Mouse (Mus musculus): ENCODE data around the gene Pdgfd.

GRCm38 (mm10) chr9:6269796-6270280, 101.5 kb downstream of the Pdgfd start, which contains the start of gene Ddi1:
- TF ChIP-seq CTCF (conservative IDR thresholded peaks at IDR 0.05 in 1 of 2, IDR thresholded peaks at IDR 0.05 in 1 of 2; ENCODE audit: low read depth in 2 of 2, low read length in 2 of 2) (no peak), POLR2A (IDR thresholded peaks at IDR 0.05; ENCODE audit: low read depth, low read length) (no peak), MXI1 (IDR thresholded peaks at IDR 0.05; ENCODE audit: low read depth, low read length) (no peak), MAFK (IDR thresholded peaks at IDR 0.05; ENCODE audit: insufficient replicate concordance, low read length) (no peak), TCF12 (IDR thresholded peaks at IDR 0.05; ENCODE audit: low read depth, low read length) (no peak), SMC3 (IDR thresholded peaks at IDR 0.05; ENCODE audit: low read depth, low read length) (no peak), EP300 (IDR thresholded peaks at IDR 0.05; ENCODE audit: low read length) (no peak), KAT2A (IDR thresholded peaks at IDR 0.05; ENCODE audit: insufficient replicate concordance, low read length) (no peak), USF2 (conservative IDR thresholded peaks at IDR 0.05; ENCODE audit: low read depth, low read length) (no peak), TBP (conservative IDR thresholded peaks at IDR 0.05; ENCODE audit: low read depth, low read length) (no peak)
